Mouse (Mus musculus) midbrain, embryonic 14.5 days (tissue): ENCODE results near the gene Lnx2. TPM values are rescaled to one million over a fixed set of nuclear protein-coding genes. Genes with fewer than 3 reads are reported as not detected.

Experiments
- ATAC-seq: fragments of 200-750 bp; cut with Nextera tagmentation; 2 replicates; pipeline ENCODE4 v1.8.0; 2017; ENCODE audit warnings: moderate number of reproducible peaks, moderate library complexity; ENCODE audit not compliant: low FRiP score, low TSS enrichment
- DNase-seq: peaks from one replicate; pipeline ENCODE4 v3.0.0-alpha.2; 2015
- H3K27ac ChIP-seq: fragments of 300-500 bp; sonication (generic); replicated peaks from 2 replicates; pipeline ENCODE4 v1.5.1; 2014; ENCODE audit warnings: mild to moderate bottlenecking, low read depth, low read length, moderate library complexity
- H3K27me3 ChIP-seq: fragments of 300-500 bp; sonication (generic); 2 replicates; pipeline ENCODE4 v1.6.1; 2014; ENCODE audit warnings: low read length, control low read depth, mixed read lengths; ENCODE audit not compliant: control insufficient read depth, insufficient read depth
- H3K36me3 ChIP-seq: fragments of 300-500 bp; sonication (generic); 2 replicates; pipeline ENCODE4 v1.6.1; 2014; ENCODE audit warnings: low read length, control low read depth; ENCODE audit not compliant: control insufficient read depth, insufficient read depth
- H3K4me1 ChIP-seq: fragments of 300-500 bp; sonication (generic); 2 replicates; pipeline ENCODE4 v1.6.1; 2014; ENCODE audit warnings: mild to moderate bottlenecking, antibody characterized with exemption, low read length, control low read depth; ENCODE audit not compliant: control insufficient read depth, insufficient read depth
- H3K4me2 ChIP-seq: fragments of 300-500 bp; sonication (generic); 2 replicates; pipeline ENCODE4 v1.6.1; 2014; ENCODE audit warnings: mild to moderate bottlenecking, low read length, moderate library complexity
- H3K4me3 ChIP-seq: fragments of 300-500 bp; sonication (generic); replicated peaks from 2 replicates; pipeline ENCODE4 v1.5.1; 2014; ENCODE audit warnings: low read depth, low read length
- H3K9ac ChIP-seq: fragments of 300-500 bp; sonication (generic); replicated peaks from 2 replicates; pipeline ENCODE4 v1.6.1; 2014; ENCODE audit warnings: mild to moderate bottlenecking, low read length, moderate library complexity
- H3K9me3 ChIP-seq: fragments of 300-500 bp; sonication (generic); 2 replicates; pipeline ENCODE4 v1.6.1; 2016; ENCODE audit warnings: low read length, control low read depth, mixed read lengths; ENCODE audit not compliant: control insufficient read depth
- WGBS: fragments of 180-500 bp; shearing (Covaris S2); extraction: QIAGEN DNeasy Blood & Tissue Kit; methylation state at CpG from one replicate; pipeline ENCODE4 v1.1.7; 2014; 5-methylcytosine and 5-hydroxymethylcytosine counted together
- polyA plus RNA-seq: library from polyadenylated mRNA; unstranded; fragments of >200 nt; fragmentation: Nextera tagmentation; extraction: Ambion mirVana; gene quantifications from 2 replicates; pipeline ENCODE4 v1.2.1, GENCODE M21; 2014

Gene Lnx2
- polyA plus RNA-seq, 1 experiment from 2014 or later: 5.2 TPM

GRCm38 (mm10) chr5:147070791-147071516 is 5.4 kb downstream of the Lnx2 start:
- H3K4me2 ChIP-seq: no peak overlapping the region
- H3K4me1 ChIP-seq: no peaks in the 10 kb centered on the region
- ATAC-seq (no peak), DNase-seq (no peak)
- H3K27me3 ChIP-seq: no peaks in the 10 kb centered on the region
- 73% methylated on average over 16 of the region's 16 CpGs for whole genome bisulfite sequencing
- no peak overlapping the region for H3K9ac ChIP-seq
- H3K27ac ChIP-seq: no peak overlapping the region
- H3K4me3 ChIP-seq: no peak overlapping the region
- H3K36me3 ChIP-seq: no peaks in the 10 kb centered on the region
- no peaks in the 10 kb centered on the region for H3K9me3 ChIP-seq

- H3K9me3 ChIP-seq: no peaks in the 10 kb centered on the region
- H3K27ac ChIP-seq: no peak overlapping the region
- H3K4me2 ChIP-seq: no peak overlapping the region
- H3K27me3 ChIP-seq: no peaks in the 10 kb centered on the region
- DNase-seq (no peak), ATAC-seq (no peak)
- no peaks in the 10 kb centered on the region for H3K4me1 ChIP-seq
- H3K36me3 ChIP-seq: no peaks in the 10 kb centered on the region
- WGBS: 88% methylated on average over 5 of the region's 5 CpGs
- no peak overlapping the region for H3K4me3 ChIP-seq
- H3K9ac ChIP-seq: no peak overlapping the region
Measured at GRCm38 (mm10) chr5:147068876-147069275, 7.5 kb downstream of the Lnx2 start.

- Histone ChIP-seq H3K4me1 (no peaks in the 10 kb centered on the region), H3K9ac (no peak overlapping the region), H3K4me3 (no peak overlapping the region), H3K27ac (no peak overlapping the region), H3K27me3 (no peaks in the 10 kb centered on the region), H3K4me2 (no peak overlapping the region), H3K9me3 (no peaks in the 10 kb centered on the region), H3K36me3 (no peaks in the 10 kb centered on the region)
- no peak for DNase-seq
- ATAC-seq: no peak
- 81% methylated on average over 5 of the region's 5 CpGs for WGBS
Measured at GRCm38 (mm10) chr5:147066965-147067364, 9.4 kb downstream of the Lnx2 start.

- DNase-seq: no peak
- Histone ChIP-seq H3K4me1 (no peaks in the 10 kb centered on the region), H3K9ac (no peak overlapping the region), H3K4me3 (no peak overlapping the region), H3K27ac (no peak overlapping the region), H3K9me3 (no peaks in the 10 kb centered on the region), H3K4me2 (no peak overlapping the region), H3K36me3 (no peaks in the 10 kb centered on the region), H3K27me3 (no peaks in the 10 kb centered on the region)
- no peak for ATAC-seq
- WGBS: 54% methylated on average over 4 of the region's 4 CpGs
Measured at GRCm38 (mm10) chr5:147066129-147066528, 10.3 kb downstream of the Lnx2 start.

GRCm38 (mm10) chr5:147063215-147063661 is 13.1 kb downstream of the Lnx2 start:
- Histone ChIP-seq H3K36me3 (no peaks in the 10 kb centered on the region), H3K27ac (no peak overlapping the region), H3K4me3 (no peak overlapping the region), H3K27me3 (no peaks in the 10 kb centered on the region), H3K4me1 (no peaks in the 10 kb centered on the region), H3K9me3 (no peaks in the 10 kb centered on the region), H3K4me2 (no peak overlapping the region), H3K9ac (no peak overlapping the region)
- DNase-seq: no peak
- 81% methylated on average over 8 of the region's 8 CpGs for WGBS
- ATAC-seq: no peak

- Histone ChIP-seq H3K27ac (no peak overlapping the region), H3K36me3 (no peaks in the 10 kb centered on the region), H3K9me3 (no peaks in the 10 kb centered on the region), H3K4me2 (no peak overlapping the region), H3K4me1 (no peaks in the 10 kb centered on the region), H3K27me3 (no peaks in the 10 kb centered on the region), H3K4me3 (no peak overlapping the region), H3K9ac (no peak overlapping the region)
- no peak for DNase-seq
- no peak for ATAC-seq
- 86% methylated on average over 2 of the region's 2 CpGs for WGBS
Measured at GRCm38 (mm10) chr5:147060024-147060423, 16.4 kb downstream of the Lnx2 start.

GRCm38 (mm10) chr5:147059319-147059718 is 17.1 kb downstream of the Lnx2 start:
- H3K36me3 ChIP-seq: no peaks in the 10 kb centered on the region
- no peaks in the 10 kb centered on the region for H3K9me3 ChIP-seq
- DNase-seq: no peak
- 92% methylated on average over 9 of the region's 9 CpGs for WGBS
- no peak overlapping the region for H3K4me2 ChIP-seq
- no peak overlapping the region for H3K4me3 ChIP-seq
- no peak overlapping the region for H3K27ac ChIP-seq
- H3K4me1 ChIP-seq: no peaks in the 10 kb centered on the region
- ATAC-seq: no peak
- H3K9ac ChIP-seq: no peak overlapping the region
- no peaks in the 10 kb centered on the region for H3K27me3 ChIP-seq

- H3K36me3 ChIP-seq: no peaks in the 10 kb centered on the region
Measured at GRCm38 (mm10) chr5:147058661-147059060, 17.7 kb downstream of the Lnx2 start.

GRCm38 (mm10) chr5:147057626-147058414 is 18.6 kb downstream of the Lnx2 start:
- DNase-seq: no peak
- 92% methylated on average over 9 of the region's 9 CpGs for WGBS
- Histone ChIP-seq H3K9me3 (no peaks in the 10 kb centered on the region), H3K4me3 (no peak overlapping the region), H3K27me3 (no peaks in the 10 kb centered on the region), H3K27ac (no peak overlapping the region), H3K4me1 (no peaks in the 10 kb centered on the region), H3K9ac (no peak overlapping the region), H3K36me3 (no peaks in the 10 kb centered on the region), H3K4me2 (no peak overlapping the region)
- no peak for ATAC-seq

More at GRCm38 (mm10) chr5:147058661-147059060, 17.7 kb downstream of the Lnx2 start:
- H3K9me3 ChIP-seq: no peaks in the 10 kb centered on the region
- no peaks in the 10 kb centered on the region for H3K4me1 ChIP-seq
- no peak overlapping the region for H3K4me2 ChIP-seq
- H3K4me3 ChIP-seq: no peak overlapping the region
- no peaks in the 10 kb centered on the region for H3K27me3 ChIP-seq
- WGBS: 88% methylated on average over 5 of the region's 5 CpGs
- no peak for ATAC-seq
- H3K9ac ChIP-seq: no peak overlapping the region
- no peak overlapping the region for H3K27ac ChIP-seq
- no peak for DNase-seq
